Mouse (Mus musculus) heart, embryonic 16.5 days (tissue): Measurements from ENCODE around the gene Melk. TPM values are rescaled to one million over a fixed set of nuclear protein-coding genes. Genes with fewer than 3 reads are reported as not detected.

Source experiments
- ATAC-seq: fragments of 200-750 bp; cut with Nextera tagmentation; replicated peaks from 2 replicates; pipeline ENCODE4 v1.8.0; 2017; ENCODE audit warnings: moderate number of reproducible peaks; ENCODE audit not compliant: insufficient read depth, low FRiP score; ENCODE audit errors: extremely low read depth
- H3K27ac ChIP-seq: fragments of 300-500 bp; sonication (generic); 2 replicates; pipeline ENCODE4 v1.5.1; 2014; ENCODE audit warnings: mild to moderate bottlenecking, low read length, control low read depth, moderate library complexity
- H3K27me3 ChIP-seq: fragments of 300-500 bp; sonication (generic); 2 replicates; pipeline ENCODE4 v1.6.1; 2014; ENCODE audit warnings: low read length, mixed read lengths; ENCODE audit not compliant: control insufficient read depth, insufficient read depth
- H3K36me3 ChIP-seq: fragments of 300-500 bp; sonication (generic); 2 replicates; pipeline ENCODE4 v1.6.1; 2014; ENCODE audit not compliant: control insufficient read depth, insufficient read depth
- H3K4me1 ChIP-seq: fragments of 300-500 bp; sonication (generic); 2 replicates; pipeline ENCODE4 v1.6.1; 2014; ENCODE audit warnings: low read length, mixed read lengths; ENCODE audit not compliant: control insufficient read depth, insufficient read depth
- H3K4me2 ChIP-seq: fragments of 300-500 bp; sonication (generic); 2 replicates; pipeline ENCODE4 v1.6.1; 2014; ENCODE audit warnings: low read depth, mild to moderate bottlenecking, control low read depth, low read length
- H3K4me3 ChIP-seq: fragments of 300-500 bp; sonication (generic); 2 replicates; pipeline ENCODE4 v1.5.1; 2014; ENCODE audit warnings: mild to moderate bottlenecking, control low read depth, low read length
- H3K9ac ChIP-seq: fragments of 300-500 bp; sonication (generic); 2 replicates; pipeline ENCODE4 v1.6.1; 2014; ENCODE audit warnings: low read length, control low read depth
- H3K9me3 ChIP-seq: fragments of 300-500 bp; sonication (generic); replicated peaks from 2 replicates; pipeline ENCODE4 v1.6.1; 2016; ENCODE audit warnings: low read length; ENCODE audit not compliant: control insufficient read depth
- WGBS: fragments of 180-500 bp; shearing (Covaris S2); extraction: QIAGEN DNeasy Blood & Tissue Kit; methylation state at CpG from one replicate; pipeline ENCODE4 v1.1.7; 2014; 5-methylcytosine and 5-hydroxymethylcytosine counted together
- polyA plus RNA-seq: library from polyadenylated mRNA; unstranded; fragments of >200 nt; fragmentation: Nextera tagmentation; extraction: Ambion mirVana; gene quantifications from 2 replicates; pipeline ENCODE4 v1.2.1, GENCODE M21; 2015

Melk gene
- polyA plus RNA-seq, result 24.7 and 26.0 TPM in 2 replicates

DNA sequence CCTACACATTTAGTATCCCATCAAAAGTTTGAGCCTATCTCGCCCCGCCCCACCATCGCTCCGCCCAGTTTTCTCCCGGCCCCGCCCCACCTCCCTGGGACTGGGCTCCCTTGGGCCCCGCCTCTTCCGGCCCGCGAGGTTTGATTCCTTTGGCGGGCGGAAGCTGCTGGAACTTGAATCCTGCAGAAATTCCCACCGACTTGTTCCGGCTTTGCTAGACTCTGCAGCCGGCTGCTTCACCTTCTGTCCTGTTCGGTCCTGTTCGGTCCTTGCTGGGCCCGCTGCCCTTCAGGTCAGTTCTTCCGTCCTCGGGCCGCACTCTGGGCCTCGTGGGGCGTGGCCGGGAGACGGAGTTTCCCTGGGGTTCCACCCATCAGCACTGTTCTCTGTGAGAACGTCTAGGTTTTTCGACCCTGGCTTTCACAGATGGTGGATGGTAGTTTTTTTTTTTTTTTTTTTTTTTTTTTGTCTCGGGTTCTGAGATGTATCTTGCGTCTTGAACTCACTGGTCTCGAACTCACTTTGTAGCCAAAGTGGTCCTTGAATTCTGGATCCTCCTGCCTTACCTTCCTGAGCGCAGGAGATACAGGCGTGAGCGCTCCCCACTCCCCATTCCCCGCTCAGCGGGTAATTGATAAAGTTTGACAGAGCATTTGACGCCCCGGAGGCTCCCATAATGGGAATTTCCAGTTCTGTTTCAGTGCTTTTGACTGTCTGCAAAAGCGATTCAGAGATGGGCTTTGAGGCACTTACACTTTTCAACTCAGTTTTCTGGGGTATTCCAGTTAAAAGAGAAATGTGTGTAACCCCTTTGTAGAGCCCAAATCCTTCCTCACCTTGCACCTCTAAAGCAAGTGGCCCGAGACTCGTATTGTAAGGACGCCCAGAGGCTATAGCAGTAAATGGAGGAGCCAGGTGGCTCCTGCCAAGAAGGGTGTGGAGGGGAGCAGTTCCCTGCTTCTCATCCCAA is at the start of gene Melk:
Gene Melk, plus strand, starts transcription at position 96 of the 970 bp plus-strand sequence.
- Histone ChIP-seq H3K9me3 (no peaks in the 10 kb centered on the region), H3K27ac (peak within 1 kb of the TSS; percentile 53; the same call in 1 of the 2 replicates), H3K27me3 (no peaks in the 10 kb centered on the region), H3K4me1 (peaks cover 11% of the 10 kb centered on the region), H3K4me2 (peak within 1 kb of the TSS; percentile 69), H3K36me3 (no peaks in the 10 kb centered on the region), H3K9ac (peak within 1 kb of the TSS; percentile 78), H3K4me3 (peak within 1 kb of the TSS; percentile 89)
- under 1% methylated on average over 41 of the region's 41 CpGs for WGBS
- ATAC-seq, result peak; percentile 88

DNA sequence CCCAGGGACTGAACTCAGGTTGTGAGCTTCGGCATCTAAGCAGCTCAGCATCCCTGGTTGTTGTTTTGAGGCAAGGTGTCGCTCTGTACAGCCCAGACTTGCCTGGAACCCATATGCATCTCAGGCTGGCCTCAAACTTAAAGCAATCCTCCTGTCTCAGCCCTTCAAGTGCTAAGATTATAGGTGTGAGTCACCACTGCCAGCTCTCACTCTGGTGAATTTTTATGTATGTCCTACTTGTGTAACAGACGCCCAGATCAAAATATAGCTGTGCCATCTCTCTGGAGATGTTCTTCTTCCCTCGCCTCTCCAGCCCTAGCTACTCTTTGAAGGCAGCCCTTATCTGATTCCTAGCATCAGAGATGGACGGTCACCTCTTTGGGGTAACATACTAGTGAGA is 49.2 kb upstream of the Melk start:
- peaks cover 2% of the 10 kb centered on the region; the same call in 1 of the 2 replicates for H3K4me1 ChIP-seq
- no peak overlapping the region for H3K27ac ChIP-seq
- H3K9ac ChIP-seq, result no peak overlapping the region
- ATAC-seq, result no peak
- WGBS, result 64% methylated on average over 5 of the region's 5 CpGs
- H3K4me2 ChIP-seq, result no peak overlapping the region
- no peak overlapping the region for H3K4me3 ChIP-seq
- peaks cover 3% of the 10 kb centered on the region; the same call in 1 of the 2 replicates for H3K27me3 ChIP-seq
- no peaks in the 10 kb centered on the region for H3K36me3 ChIP-seq
- no peaks in the 10 kb centered on the region for H3K9me3 ChIP-seq

DNA sequence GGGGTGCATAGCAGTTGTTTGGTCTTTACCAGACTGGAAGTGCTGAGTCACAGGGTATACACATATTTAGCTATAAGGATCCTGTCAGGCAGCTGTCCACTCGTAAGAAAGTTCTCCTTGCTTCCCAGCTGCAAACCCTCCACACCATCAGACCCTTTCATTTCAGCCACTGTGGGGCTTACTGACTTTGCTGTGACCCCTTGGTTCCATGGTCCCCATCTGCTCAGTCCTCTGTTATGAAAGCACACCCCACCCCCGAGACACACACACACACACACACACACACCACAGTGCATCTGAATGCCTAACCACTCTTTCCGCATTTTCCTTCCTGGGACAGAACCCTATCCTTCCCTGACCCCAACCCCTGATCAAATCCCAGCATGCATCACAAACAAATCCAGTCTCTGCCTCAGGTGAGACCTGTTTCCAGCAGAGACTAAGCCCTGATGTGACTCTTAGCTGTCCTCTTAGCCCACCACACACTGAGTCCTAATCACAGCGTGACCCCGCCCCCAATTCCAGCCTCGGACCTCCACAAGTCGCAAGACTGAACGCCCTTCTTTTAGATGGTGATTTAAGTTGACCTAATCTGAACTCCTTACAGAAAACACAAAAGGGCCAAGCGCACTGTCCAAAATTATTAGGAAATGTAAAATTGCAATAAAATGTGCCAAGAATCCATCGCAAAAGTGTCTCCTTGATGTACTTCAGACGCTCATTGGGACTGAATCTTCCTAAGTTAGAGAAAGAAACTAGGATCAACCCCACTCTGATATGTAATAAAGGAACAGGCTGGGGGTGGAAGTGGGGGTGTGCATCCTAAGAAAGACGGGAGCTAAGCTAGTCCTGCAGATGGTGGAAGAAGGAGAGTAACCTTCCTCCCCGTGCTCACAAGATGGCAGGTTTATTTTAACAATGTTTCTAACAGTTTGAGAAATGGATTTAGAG is 48.4 kb upstream of the Melk start:
- Histone ChIP-seq H3K4me1 (peaks cover 2% of the 10 kb centered on the region; the same call in 1 of the 2 replicates), H3K4me3 (no peak overlapping the region), H3K4me2 (no peak overlapping the region; the same call in 1 of the 2 replicates), H3K27ac (no peak overlapping the region), H3K27me3 (peaks cover 3% of the 10 kb centered on the region; the same call in 1 of the 2 replicates), H3K9me3 (no peaks in the 10 kb centered on the region), H3K9ac (no peak overlapping the region), H3K36me3 (no peaks in the 10 kb centered on the region)
- WGBS, result 7% methylated on average over 13 of the region's 13 CpGs
- ATAC-seq, result no peak

DNA sequence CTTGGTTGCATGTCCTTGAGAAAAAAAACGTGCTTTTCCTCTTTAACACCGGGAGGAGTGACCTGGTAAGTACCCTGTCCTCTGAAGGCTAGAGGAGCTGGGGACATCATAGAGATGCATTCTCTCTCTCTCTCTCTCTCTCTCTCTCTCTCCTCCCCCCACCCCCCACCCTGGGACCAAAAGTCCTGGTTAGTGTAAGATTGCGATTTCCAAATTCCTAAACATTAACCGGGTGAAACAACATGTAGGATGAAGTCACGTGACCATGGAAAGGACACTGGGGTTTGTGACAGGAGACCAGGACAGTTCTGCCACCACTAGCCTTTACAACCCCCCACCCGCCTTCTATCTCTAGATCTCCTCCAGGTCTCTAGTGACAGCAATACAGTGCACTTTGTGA is 47.5 kb upstream of the Melk start:
- Histone ChIP-seq H3K9ac (no peak overlapping the region), H3K4me1 (peaks cover 2% of the 10 kb centered on the region; the same call in 1 of the 2 replicates), H3K27ac (no peak overlapping the region), H3K4me2 (no peak overlapping the region; the same call in 1 of the 2 replicates), H3K4me3 (no peak overlapping the region), H3K36me3 (no peaks in the 10 kb centered on the region), H3K27me3 (peaks cover 3% of the 10 kb centered on the region; the same call in 1 of the 2 replicates), H3K9me3 (no peaks in the 10 kb centered on the region)
- no peak for ATAC-seq
- 5% methylated on average over 6 of the region's 6 CpGs for WGBS

DNA sequence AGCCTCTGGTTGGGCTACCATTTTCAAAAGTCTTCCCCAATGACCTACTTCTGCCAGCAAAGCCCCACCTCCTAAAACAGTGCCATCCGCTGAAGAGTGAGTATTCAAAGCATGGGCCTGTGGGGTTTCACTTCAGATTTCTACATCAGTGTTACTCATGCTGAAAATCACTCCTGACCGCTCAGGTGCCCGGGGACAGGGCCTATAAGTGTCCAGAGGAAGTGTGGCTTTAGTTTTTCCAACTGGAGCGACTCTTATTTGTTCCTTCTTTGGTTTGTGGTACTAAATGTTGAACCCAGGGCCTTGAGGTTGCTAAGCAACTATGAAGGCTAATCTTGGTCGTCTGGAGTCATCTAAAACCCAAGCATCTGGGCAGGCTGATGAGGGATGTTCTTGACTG is 46.1 kb upstream of the Melk start:
- Histone ChIP-seq H3K27ac (no peak overlapping the region), H3K9me3 (no peaks in the 10 kb centered on the region), H3K27me3 (no peaks in the 10 kb centered on the region), H3K9ac (no peak overlapping the region), H3K4me3 (no peak overlapping the region), H3K36me3 (no peaks in the 10 kb centered on the region), H3K4me1 (peaks cover 2% of the 10 kb centered on the region; the same call in 1 of the 2 replicates), H3K4me2 (no peak overlapping the region)
- no peak for ATAC-seq
- WGBS, result 69% methylated on average over 5 of the region's 5 CpGs

DNA sequence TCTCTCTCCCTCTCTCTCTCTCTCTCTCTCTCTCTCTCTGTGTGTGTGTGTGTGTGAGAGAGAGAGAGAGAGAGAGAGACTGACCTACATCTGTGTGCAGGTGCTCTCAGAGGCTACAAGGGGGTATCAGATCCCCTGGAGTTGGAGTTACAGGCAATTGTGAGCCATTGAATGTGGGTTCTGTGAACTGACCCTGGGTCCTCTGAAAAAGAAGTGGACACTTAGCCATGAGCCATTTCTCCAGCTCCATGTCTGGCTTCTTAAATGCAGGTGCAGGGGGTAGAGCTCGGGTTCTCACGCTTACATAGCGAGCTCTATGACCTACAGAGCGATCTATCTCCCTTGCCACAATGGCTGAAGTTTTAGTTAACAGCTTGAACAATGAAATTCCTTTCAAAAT is 41.5 kb upstream of the Melk start:
- H3K36me3 ChIP-seq, result no peaks in the 10 kb centered on the region
- no peaks in the 10 kb centered on the region for H3K9me3 ChIP-seq
- H3K4me2 ChIP-seq, result no peak overlapping the region
- H3K27me3 ChIP-seq, result no peaks in the 10 kb centered on the region
- WGBS, result 78% methylated on average over 4 of the region's 4 CpGs
- H3K4me1 ChIP-seq, result 0 out of 2 replicates have a peak, but pooled peaks cover 2% of the 10 kb centered on the region
- no peak overlapping the region for H3K4me3 ChIP-seq
- no peak overlapping the region for H3K27ac ChIP-seq
- H3K9ac ChIP-seq, result no peak overlapping the region
- no peak for ATAC-seq

DNA sequence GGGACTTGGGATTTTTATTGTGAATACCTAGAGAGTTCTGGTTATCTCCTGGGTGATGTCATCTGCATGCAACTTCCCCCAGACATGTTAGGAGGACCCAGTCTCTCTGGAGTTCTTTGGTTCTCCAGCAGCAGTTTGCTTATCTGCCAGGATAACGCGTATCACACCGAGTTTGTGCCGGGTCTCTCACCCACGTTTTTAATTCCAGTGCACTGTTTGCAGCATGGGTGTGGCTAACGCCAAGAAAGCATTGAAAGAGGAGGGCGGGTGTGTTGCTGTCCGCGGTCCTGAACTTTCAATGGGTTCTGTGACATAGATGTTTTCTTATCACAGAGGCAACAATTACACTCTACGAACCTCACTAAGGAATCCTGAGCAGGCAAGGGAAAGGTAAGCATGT is 40.4 kb upstream of the Melk start:
- Histone ChIP-seq H3K4me2 (no peak overlapping the region), H3K27me3 (no peaks in the 10 kb centered on the region), H3K27ac (no peak overlapping the region), H3K4me1 (0 out of 2 replicates have a peak, but pooled peaks cover 2% of the 10 kb centered on the region), H3K9me3 (no peaks in the 10 kb centered on the region), H3K36me3 (no peaks in the 10 kb centered on the region), H3K9ac (no peak overlapping the region), H3K4me3 (no peak overlapping the region)
- no peak for ATAC-seq
- under 1% methylated on average over 10 of the region's 10 CpGs for WGBS

DNA sequence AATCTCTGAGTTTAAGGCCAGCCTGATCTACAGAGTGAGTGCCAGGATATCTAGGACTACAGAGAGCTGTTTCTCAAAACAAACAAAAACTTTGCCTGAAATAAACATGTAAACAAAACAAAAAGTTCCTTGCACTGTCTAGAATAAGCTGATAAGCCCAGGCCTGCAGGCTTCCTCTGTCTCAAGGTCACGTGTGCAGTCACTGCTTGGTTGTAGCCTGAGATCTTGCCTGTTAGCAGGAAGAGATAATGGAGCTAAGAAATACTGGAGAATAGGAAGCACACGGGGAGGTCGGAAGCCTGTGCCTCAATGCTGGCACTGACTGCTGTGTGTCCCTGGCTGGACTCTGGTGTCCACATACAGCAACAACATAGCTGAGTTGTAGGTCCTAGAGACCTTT is 35.2 kb upstream of the Melk start:
- H3K36me3 ChIP-seq, result no peaks in the 10 kb centered on the region
- H3K4me3 ChIP-seq, result no peak overlapping the region
- H3K27ac ChIP-seq, result no peak overlapping the region
- no peak overlapping the region for H3K9ac ChIP-seq
- ATAC-seq, result no peak
- no peaks in the 10 kb centered on the region for H3K4me1 ChIP-seq
- no peaks in the 10 kb centered on the region for H3K27me3 ChIP-seq
- no peaks in the 10 kb centered on the region for H3K9me3 ChIP-seq
- no peak overlapping the region for H3K4me2 ChIP-seq
- 48% methylated on average over 3 of the region's 3 CpGs for WGBS
